Mouse (Mus musculus) embryo, embryonic 11.5 days (tissue): ENCODE data around the gene Fam71f2.

ENCODE experiments used
- DNase-seq: peaks from one replicate; pipeline ENCODE4 v3.0.0-alpha.2; 2012; ENCODE audit warnings: low read depth, low spot score

Gene Fam71f2

GRCm38 (mm10) chr6:29276746-29277145 lies 2.6 kb upstream of the Fam71f2 start:
- DNase-seq, result no peak

GRCm38 (mm10) chr6:29278513-29279267 lies 703 bp upstream of the Fam71f2 start:
- DNase-seq, result peak; percentile 49

DNA sequence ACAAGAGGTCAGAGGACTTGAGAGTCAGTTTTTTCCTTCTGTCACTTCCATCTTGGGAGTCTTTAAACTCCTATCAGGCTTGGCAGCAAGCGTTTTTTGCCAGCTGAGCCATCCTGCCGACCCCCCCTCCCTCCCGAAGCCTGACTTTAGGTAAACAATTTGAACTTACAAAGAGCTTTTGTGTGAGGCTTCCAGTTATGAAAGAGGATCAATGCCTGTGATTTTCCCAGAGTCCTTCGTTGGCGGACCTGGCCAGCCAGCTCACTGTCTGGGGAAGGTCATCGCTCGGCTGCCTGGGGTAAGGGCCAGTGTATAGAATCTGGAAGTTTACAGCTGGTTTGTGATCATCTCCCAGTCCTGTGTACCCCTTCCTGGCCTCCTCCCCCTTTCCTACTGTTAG lies 1.3 kb downstream of the Fam71f2 start:
- DNase-seq, result no peak

GRCm38 (mm10) chr6:29286870-29287269 lies 7.5 kb downstream of the Fam71f2 start:
- DNase-seq, result no peak

GRCm38 (mm10) chr6:29287481-29287880 lies 8.1 kb downstream of the Fam71f2 start:
- DNase-seq, result no peak

DNA sequence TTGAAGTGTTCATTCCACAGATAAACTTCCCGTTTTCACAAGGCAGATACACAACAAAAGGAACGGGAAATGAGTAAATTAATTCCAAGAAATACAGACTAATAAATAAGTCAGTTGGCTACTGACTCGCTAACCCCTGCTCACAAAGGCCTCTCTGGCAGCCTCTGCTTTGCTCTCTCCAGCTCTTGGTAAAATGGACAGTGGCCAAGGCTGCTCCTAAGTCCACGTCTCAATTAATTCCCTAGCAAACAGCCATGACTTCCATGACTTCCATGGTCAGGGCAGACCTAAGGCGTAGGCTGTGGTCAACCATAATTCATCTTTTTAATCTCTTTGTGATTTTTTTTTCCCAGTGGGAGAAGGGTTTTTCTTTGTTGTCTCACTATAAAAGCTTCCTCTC lies 8.6 kb downstream of the Fam71f2 start:
- no peak for DNase-seq

- no peak for DNase-seq
Observed at GRCm38 (mm10) chr6:29288651-29289050, 9.3 kb downstream of the Fam71f2 start.

GRCm38 (mm10) chr6:29299112-29299511 lies 19.7 kb downstream of the Fam71f2 start:
- no peak for DNase-seq

- DNase-seq, result no peak
Observed at GRCm38 (mm10) chr6:29303251-29303650, 23.9 kb downstream of the Fam71f2 start.

- DNase-seq, result no peak
Observed at GRCm38 (mm10) chr6:29303726-29304125, 24.3 kb downstream of the Fam71f2 start.

- DNase-seq, result no peak
Observed at GRCm38 (mm10) chr6:29305462-29305861, 26.1 kb downstream of the Fam71f2 start.

DNA sequence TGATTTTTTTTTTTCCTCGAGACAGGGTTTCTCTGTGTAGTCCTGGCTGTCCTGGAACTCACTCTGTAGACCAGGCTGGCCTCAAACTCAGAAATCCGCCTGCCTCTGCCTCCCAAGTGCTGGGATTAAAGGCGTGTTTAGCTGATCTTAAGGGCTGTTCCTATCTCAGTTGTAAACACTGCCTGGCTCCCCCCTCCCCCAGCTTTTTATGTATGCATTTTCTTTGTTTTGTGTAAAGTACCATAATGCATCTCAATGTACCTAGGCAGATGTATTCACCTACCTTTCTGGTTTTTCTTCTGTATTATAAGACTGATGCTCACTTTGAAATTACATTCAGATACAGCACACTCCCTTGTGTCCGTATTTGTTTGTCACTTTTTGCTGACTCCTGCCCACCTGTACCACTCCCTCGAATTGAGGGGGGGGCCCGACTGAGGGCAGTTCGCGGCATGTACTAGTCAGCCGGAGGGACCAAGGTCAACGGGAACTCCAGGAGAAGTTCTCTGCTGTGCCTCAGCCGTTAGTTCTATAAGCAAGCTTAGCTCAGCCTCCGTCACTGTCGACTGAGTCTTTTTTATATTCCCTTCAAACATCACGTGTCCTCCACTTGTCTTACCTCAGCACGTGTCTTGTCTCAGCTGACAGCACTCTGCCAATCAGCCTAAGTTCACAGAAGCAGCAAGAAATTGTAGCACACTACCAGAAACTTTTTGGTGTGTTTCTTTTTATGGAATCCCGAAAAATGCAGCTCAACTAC lies 29.6 kb downstream of the Fam71f2 start:
- DNase-seq, result no peak

- no peak for DNase-seq
Observed at GRCm38 (mm10) chr6:29313690-29314202, 34.4 kb downstream of the Fam71f2 start.

DNA sequence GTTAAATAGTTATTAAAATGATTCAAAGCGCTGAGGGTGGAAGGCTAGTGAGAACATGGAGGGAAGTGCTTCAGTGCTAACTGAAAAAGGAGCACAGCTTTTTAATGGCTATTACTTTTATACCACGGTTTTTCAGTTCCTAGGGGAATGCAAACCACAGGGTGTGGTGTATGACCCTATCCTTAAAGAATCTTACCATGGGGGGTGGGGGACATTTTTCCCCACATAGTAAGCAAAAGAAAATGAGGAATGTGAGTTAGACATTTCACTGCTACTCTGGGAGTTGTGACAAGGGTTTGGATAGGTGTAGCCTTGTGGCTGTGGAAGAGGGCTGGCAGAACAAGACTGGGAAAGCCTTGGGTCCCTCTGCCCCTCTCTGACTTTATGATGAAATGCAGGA lies 37.9 kb downstream of the Fam71f2 start:
- DNase-seq, result no peak

GRCm38 (mm10) chr6:29317941-29318340 lies 38.5 kb downstream of the Fam71f2 start:
- DNase-seq, result no peak

DNA sequence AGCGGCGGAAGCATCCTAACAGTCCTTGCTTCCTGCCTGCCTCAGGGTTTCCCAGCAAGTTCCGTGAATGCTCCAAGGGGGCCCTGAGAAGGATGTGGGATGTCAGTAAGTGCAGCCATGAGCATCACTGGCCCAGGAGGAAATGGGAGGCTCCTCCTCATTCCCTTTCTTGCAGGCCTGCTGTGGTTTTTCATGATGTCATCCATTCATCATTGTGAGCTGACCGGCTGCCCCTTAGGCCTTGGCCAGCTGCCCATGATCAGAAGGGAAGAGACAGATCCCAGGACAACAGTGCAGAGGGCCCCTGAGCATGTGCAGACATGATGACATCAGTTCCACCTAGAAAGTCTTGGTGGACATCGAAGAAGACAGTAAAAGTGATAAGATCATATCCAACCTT lies 39.5 kb downstream of the Fam71f2 start, which contains the start of gene Fam71f1:
Gene Fam71f1 (plus strand): TSS at position 262 of the 400 bp plus-strand sequence.
- peak; percentile 24 for DNase-seq

DNA sequence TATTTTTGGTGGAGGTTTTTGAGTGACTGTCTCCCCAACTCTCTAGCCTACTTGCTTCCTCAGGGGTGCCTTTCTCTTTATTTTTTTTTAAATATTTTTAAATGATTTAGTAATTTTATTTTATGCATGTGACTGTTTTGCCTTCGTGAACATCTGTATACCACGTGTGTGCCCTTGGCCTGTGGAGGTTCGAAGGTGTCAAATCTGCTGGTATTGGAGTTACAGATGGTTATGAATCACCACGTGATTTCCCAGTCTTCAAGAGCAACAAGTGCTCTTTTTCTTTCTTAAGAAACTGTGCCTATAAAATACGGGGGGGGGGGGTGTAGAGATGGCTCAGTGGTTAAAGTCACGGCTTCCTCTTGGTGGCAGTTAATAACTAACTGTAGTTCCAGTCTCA lies 42.2 kb downstream of the Fam71f2 start:
- DNase-seq, result no peak

GRCm38 (mm10) chr6:29322147-29322546 lies 42.8 kb downstream of the Fam71f2 start:
- DNase-seq, result no peak

DNA sequence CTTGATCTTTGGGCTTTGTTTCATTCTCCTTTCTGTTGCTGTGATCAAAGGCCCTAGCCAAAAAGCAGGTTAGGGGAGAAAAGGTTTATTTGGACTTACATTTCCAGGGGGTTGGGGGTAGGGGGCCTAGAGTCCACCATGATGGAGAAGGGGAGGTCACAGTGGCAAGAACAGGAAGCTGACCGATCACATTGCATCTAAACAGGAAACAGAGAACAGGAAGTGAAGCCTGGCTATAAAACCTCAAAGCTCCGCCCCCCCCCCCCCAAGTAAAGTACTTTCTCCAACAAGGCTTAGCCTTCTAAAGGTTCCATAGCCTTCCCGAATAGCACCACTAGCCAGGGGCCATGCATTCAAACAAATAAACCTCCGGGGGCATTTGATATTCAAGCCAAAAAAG lies 43.3 kb downstream of the Fam71f2 start:
- no peak for DNase-seq

GRCm38 (mm10) chr6:29326961-29327360 lies 47.6 kb downstream of the Fam71f2 start:
- DNase-seq, result no peak

- DNase-seq, result no peak
Observed at GRCm38 (mm10) chr6:29329514-29329913, 50.1 kb downstream of the Fam71f2 start.
